Mouse (Mus musculus): Measurements from ENCODE around the gene Fstl4.

DNA sequence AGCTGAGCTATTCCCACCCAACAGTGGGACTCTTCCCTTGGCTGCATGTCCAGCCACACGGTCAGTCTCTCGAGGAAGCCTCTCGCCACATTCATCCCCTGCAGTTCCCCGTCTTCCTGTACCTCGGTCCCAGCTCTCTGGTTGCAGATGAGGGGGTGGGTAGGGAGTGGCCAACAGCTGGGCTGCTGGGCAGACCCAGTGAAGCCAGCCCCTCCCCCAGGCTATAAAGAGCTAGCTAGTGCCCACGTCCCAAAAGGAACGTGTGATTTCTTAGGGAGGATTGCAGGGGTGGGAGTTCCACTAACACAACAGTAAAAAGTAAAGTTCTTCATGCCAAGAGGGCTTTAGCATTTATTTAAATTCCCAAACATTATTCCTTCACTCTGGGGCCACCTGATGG is 294.1 kb downstream of the Fstl4 start:
- TF ChIP-seq CTCF (IDR thresholded peaks at IDR 0.05; ENCODE audit: control insufficient read depth, insufficient read depth, insufficient read length), result no peak
- TF ChIP-seq MAX (IDR thresholded peaks at IDR 0.05), result no peak
- TF ChIP-seq USF1 (IDR thresholded peaks at IDR 0.05; ENCODE audit: low read depth), result no peak
